Mouse (Mus musculus) skeletal muscle tissue, postnatal 0 days (tissue): ENCODE results near the gene Glipr1l1. TPM values are rescaled to one million over a fixed set of nuclear protein-coding genes. Genes with fewer than 3 reads are reported as not detected.

Source experiments
- polyA plus RNA-seq: library from polyadenylated mRNA; unstranded; fragments of >200 nt; fragmentation: Nextera tagmentation; extraction: Ambion mirVana; gene quantifications from 2 replicates; pipeline ENCODE4 v1.2.1, GENCODE M21; 2015

The Glipr1l1 gene
- not detected in 2 replicates for polyA plus RNA-seq

DNA sequence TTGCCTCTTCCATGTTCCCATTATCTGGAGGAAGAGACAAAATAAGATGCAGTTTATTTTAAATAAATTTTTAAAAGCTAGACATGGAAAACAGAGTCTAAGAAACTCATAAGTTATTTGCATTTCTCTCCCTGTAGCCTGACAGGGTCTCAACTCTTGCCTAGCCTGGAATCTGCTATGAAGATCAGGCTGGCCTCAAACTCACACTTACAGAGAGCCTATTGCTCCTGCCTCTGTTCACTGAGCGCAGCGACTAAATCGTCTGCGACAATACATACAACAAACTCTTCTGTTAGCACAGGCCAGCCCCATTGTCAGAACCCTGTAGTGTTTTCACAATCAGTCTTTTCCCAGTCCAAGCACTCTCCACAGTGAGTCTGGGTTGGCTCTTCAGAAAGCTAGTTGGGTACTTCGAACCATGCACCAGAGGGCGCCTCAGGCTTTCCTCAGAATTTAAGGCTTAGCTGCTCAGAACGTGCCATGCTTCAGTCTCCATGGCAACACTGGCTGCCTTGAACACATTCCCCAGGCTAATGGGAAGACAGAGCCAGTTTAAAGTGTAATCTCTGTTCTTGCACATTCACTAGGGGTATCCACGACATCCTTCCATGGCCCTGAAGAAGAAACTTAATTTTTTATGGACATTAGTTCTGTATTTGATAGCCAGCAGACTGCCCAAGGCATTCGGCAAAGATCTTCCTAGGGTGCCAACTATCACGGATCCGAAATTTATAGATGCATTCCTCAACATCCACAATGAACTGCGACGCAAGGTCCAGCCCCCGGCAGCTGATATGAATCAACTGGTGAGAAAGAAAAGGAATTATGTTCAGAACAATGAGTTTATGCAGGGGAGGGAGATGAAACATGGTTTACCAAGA lies at the start of gene Glipr1l1:
Gene Glipr1l1, plus strand, starts transcription at position 488 of the 881 bp plus-strand sequence.

GRCm38 (mm10) chr10:112083157-112083556 lies 23.2 kb downstream of the Glipr1l1 start, which contains the start of gene Glipr1l2:
Glipr1l2 (plus strand) TSS chr10:112083354.

Other genes with a start within 250 kb of the Glipr1l1 start
- 16.5 and 18.2 TPM in 2 replicates for gene Krr1, start 87.5 kb upstream of the Glipr1l1 start, polyA plus RNA-seq
- gene Glipr1, start 57.6 kb upstream of the Glipr1l1 start, polyA plus RNA-seq, result 0.71 and 1.9 TPM in 2 replicates
- not detected in 2 replicates for gene Glipr1l2, start 23.2 kb downstream of the Glipr1l1 start, polyA plus RNA-seq
- gene Glipr1l3, start 100.1 kb downstream of the Glipr1l1 start, polyA plus RNA-seq, result not detected in 2 replicates
- not detected in 2 replicates for gene Caps2, start 103.4 kb downstream of the Glipr1l1 start, polyA plus RNA-seq
- gene Kcnc2, start 210.9 kb downstream of the Glipr1l1 start, polyA plus RNA-seq, result 0.44 and 0.51 TPM in 2 replicates